Mouse (Mus musculus): ENCODE results near the gene Itpr2. TPM values are rescaled to one million over a fixed set of nuclear protein-coding genes. Genes with fewer than 3 reads are reported as not detected.

Gene Itpr2
- polyA plus RNA-seq, 2 experiments: 0.64 to 1.7 TPM

DNA sequence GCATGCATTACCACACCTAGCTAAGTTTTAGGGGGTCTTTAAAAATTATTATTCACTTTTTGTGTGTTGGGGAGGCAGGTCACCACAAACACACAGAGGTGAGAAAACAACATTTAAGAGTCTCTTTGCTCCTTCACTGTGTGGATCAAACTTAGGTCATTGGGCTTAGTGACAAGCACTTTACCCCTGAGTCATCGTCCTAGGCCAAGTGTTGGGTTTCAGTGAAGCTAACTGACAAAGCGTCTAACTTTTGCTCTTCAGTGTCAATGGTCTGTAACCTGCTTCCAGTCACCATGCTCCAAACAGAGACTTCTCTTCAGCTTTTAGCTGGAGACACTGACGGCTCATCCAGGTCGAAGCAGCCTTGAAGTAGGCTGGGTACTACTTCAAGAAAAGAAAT is 31.1 kb upstream of the Itpr2 start:
- Histone ChIP-seq H3K27ac (no peak overlapping the region), H3K9me3 (ENCODE audit: control insufficient read depth, low read length) (no peaks in the 10 kb centered on the region), H3K36me3 (replicated peaks; ENCODE audit: control insufficient read depth, insufficient read depth, low read depth) (no peaks in the 10 kb centered on the region), H3K4me2 (ENCODE audit: low read depth) (no peak overlapping the region), H3K4me1 (replicated peaks; ENCODE audit: control insufficient read depth in 2 of 2, insufficient read depth in 2 of 2, low read length in 1 of 2) (0 out of 4 replicates have a peak, but pooled peaks cover 0 to 2% of the 10 kb centered on the region in 2 experiments), H3K4me3 (ENCODE audit: insufficient read depth in 1 of 2, low read depth in 2 of 2, low read length in 2 of 2) (no peak overlapping the region), H3K9ac (replicated peaks) (no peak overlapping the region), H3K27me3 (ENCODE audit: control insufficient read depth, insufficient read depth, low read length) (no peaks in the 10 kb centered on the region)
- WGBS (ENCODE audit: insufficient replicate concordance): 62% methylated on average over 4 of the region's 4 CpGs
- DNase-seq (ENCODE audit: low read depth in 3 of 3, low spot score in 3 of 3) (no peak), ATAC-seq (ENCODE audit: insufficient read depth) (no peak)
- TF ChIP-seq EP300 (IDR thresholded peaks at IDR 0.05; ENCODE audit: low read depth) (no peak), CTCF (IDR thresholded peaks at IDR 0.05; ENCODE audit: low read depth) (no peak)

- 35% methylated on average over 5 of the region's 5 CpGs for WGBS (ENCODE audit: insufficient replicate concordance)
- Histone ChIP-seq H3K27me3 (ENCODE audit: control insufficient read depth, insufficient read depth, low read length) (no peaks in the 10 kb centered on the region), H3K9ac (replicated peaks) (no peak overlapping the region), H3K4me3 (ENCODE audit: insufficient read depth in 1 of 2, low read depth in 2 of 2, low read length in 2 of 2) (no peak overlapping the region), H3K4me1 (replicated peaks; ENCODE audit: control insufficient read depth in 2 of 2, insufficient read depth in 2 of 2, low read length in 1 of 2) (0 out of 4 replicates have a peak, but pooled peaks cover 0 to 2% of the 10 kb centered on the region in 2 experiments), H3K9me3 (ENCODE audit: control insufficient read depth, low read length) (no peaks in the 10 kb centered on the region), H3K36me3 (replicated peaks; ENCODE audit: control insufficient read depth, insufficient read depth, low read depth) (no peaks in the 10 kb centered on the region), H3K4me2 (ENCODE audit: low read depth) (no peak overlapping the region), H3K27ac (no peak overlapping the region)
- no peak for DNase-seq (ENCODE audit: low read depth in 3 of 3, low spot score in 3 of 3)
- ATAC-seq (ENCODE audit: insufficient read depth): peak; percentile 41; the same call in 1 of the 2 replicates
- TF ChIP-seq EP300 (IDR thresholded peaks at IDR 0.05; ENCODE audit: low read depth) (no peak), CTCF (IDR thresholded peaks at IDR 0.05; ENCODE audit: low read depth) (no peak)
Measured at GRCm38 (mm10) chr6:146530769-146531168, 28.7 kb upstream of the Itpr2 start.

DNA sequence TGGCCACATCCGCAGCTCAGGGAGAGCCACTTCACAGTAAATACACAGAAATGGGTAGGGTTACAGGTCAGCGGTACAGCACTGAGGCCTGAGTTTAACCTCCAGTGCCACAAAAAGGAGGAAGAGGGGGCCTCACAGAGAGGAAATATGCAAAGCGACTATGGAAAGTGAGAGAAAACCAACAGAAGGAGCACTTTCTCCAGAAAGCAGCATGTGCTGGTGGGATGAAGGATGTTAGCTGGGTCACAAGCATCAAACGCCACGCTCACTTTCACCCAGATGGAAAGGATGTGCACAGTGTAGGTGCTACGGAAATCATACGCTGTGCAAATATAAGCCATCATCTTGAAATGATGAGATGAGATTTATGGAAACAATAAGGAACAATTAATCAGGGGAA is 28.3 kb upstream of the Itpr2 start:
- Histone ChIP-seq H3K27ac (no peak overlapping the region), H3K27me3 (ENCODE audit: control insufficient read depth, insufficient read depth, low read length) (no peaks in the 10 kb centered on the region), H3K36me3 (replicated peaks; ENCODE audit: control insufficient read depth, insufficient read depth, low read depth) (no peaks in the 10 kb centered on the region), H3K4me2 (ENCODE audit: low read depth) (no peak overlapping the region), H3K4me1 (replicated peaks; ENCODE audit: control insufficient read depth in 2 of 2, insufficient read depth in 2 of 2, low read length in 1 of 2) (0 out of 4 replicates have a peak, but pooled peaks cover 0 to 2% of the 10 kb centered on the region in 2 experiments), H3K9ac (replicated peaks) (no peak overlapping the region), H3K4me3 (ENCODE audit: insufficient read depth in 1 of 2, low read depth in 2 of 2, low read length in 2 of 2) (no peak overlapping the region), H3K9me3 (ENCODE audit: control insufficient read depth, low read length) (no peaks in the 10 kb centered on the region)
- WGBS (ENCODE audit: insufficient replicate concordance): 28% methylated on average over 7 of the region's 7 CpGs
- ATAC-seq (ENCODE audit: insufficient read depth) (no peak; the same call in 1 of the 2 replicates), DNase-seq (ENCODE audit: low read depth in 3 of 3, low spot score in 3 of 3) (no peak)
- TF ChIP-seq EP300 (IDR thresholded peaks at IDR 0.05; ENCODE audit: low read depth) (no peak), CTCF (IDR thresholded peaks at IDR 0.05; ENCODE audit: low read depth) (no peak)

DNA sequence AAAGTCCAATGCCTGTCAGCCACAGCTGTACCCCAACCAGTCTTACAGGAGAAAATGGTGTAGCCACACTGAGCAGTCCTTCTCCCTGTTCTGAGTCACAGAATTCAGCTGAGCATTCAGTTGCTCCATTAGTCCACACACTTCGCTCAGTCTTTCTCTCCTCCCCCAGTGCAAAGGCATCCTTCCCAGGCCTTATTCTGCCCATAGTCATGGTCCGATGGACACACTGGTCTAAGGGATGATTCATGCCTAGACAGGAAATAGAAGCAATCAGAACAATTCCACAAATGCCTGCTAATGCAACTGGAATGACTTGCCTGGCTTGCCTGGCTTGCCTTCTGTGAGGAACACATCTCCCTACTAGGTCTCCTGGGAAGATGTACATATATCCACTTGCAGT is 25.5 kb upstream of the Itpr2 start:
- DNase-seq (ENCODE audit: low read depth in 3 of 3, low spot score in 3 of 3) (no peak), ATAC-seq (ENCODE audit: insufficient read depth) (no peak)
- H3K4me2 ChIP-seq (ENCODE audit: low read depth): no peak overlapping the region
- WGBS (ENCODE audit: insufficient replicate concordance): 61% methylated on average over 2 of the region's 2 CpGs
- no peaks in the 10 kb centered on the region for H3K27me3 ChIP-seq (ENCODE audit: control insufficient read depth, insufficient read depth, low read length)
- 0 out of 4 replicates have a peak, but pooled peaks cover 0 to 2% of the 10 kb centered on the region in 2 experiments for H3K4me1 ChIP-seq (replicated peaks; ENCODE audit: control insufficient read depth in 2 of 2, insufficient read depth in 2 of 2, low read length in 1 of 2)
- H3K4me3 ChIP-seq (ENCODE audit: insufficient read depth in 1 of 2, low read depth in 2 of 2, low read length in 2 of 2): no peak overlapping the region
- H3K36me3 ChIP-seq (replicated peaks; ENCODE audit: control insufficient read depth, insufficient read depth, low read depth): no peaks in the 10 kb centered on the region
- no peak overlapping the region for H3K9ac ChIP-seq (replicated peaks)
- no peak for TF ChIP-seq EP300 (IDR thresholded peaks at IDR 0.05; ENCODE audit: low read depth)
- TF ChIP-seq CTCF (IDR thresholded peaks at IDR 0.05; ENCODE audit: low read depth): no peak
- H3K27ac ChIP-seq: no peak overlapping the region
- H3K9me3 ChIP-seq (ENCODE audit: control insufficient read depth, low read length): no peaks in the 10 kb centered on the region

DNA sequence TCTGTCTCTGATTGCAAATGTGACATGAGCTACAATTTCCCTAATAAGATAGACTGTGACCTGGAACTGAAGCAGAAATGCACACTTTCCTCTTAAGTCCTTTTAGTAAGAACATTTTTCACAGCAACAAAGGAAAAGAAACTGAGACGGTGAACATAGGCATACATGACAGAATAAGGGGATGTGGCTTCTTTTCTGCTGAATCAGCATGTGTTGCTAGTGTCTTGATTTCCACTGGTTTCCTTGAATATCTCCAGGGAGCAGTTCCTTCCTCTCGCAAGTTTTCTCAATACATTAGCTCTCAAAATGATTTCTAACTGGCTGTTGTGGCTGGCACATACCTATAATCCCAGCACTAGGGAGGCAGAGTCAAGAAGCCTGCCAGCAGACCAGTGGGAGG is 23.5 kb upstream of the Itpr2 start:
- ATAC-seq (ENCODE audit: insufficient read depth): no peak
- Histone ChIP-seq H3K4me2 (ENCODE audit: low read depth) (no peak overlapping the region), H3K4me1 (replicated peaks; ENCODE audit: control insufficient read depth in 2 of 2, insufficient read depth in 2 of 2, low read length in 1 of 2) (0 out of 4 replicates have a peak, but pooled peaks cover 0 to 2% of the 10 kb centered on the region in 2 experiments), H3K9ac (replicated peaks) (no peak overlapping the region), H3K9me3 (ENCODE audit: control insufficient read depth, low read length) (no peaks in the 10 kb centered on the region), H3K27me3 (ENCODE audit: control insufficient read depth, insufficient read depth, low read length) (no peaks in the 10 kb centered on the region), H3K4me3 (ENCODE audit: insufficient read depth in 1 of 2, low read depth in 2 of 2, low read length in 2 of 2) (no peak overlapping the region), H3K36me3 (replicated peaks; ENCODE audit: control insufficient read depth, insufficient read depth, low read depth) (no peaks in the 10 kb centered on the region), H3K27ac (no peak overlapping the region)
- 36% methylated on average over 2 of the region's 2 CpGs for WGBS (ENCODE audit: insufficient replicate concordance)
- DNase-seq (ENCODE audit: low read depth in 3 of 3, low spot score in 3 of 3): no peak
- no peak for TF ChIP-seq CTCF (IDR thresholded peaks at IDR 0.05; ENCODE audit: low read depth)
- TF ChIP-seq EP300 (IDR thresholded peaks at IDR 0.05; ENCODE audit: low read depth): no peak
